13 mouse cellular contexts compared by ENCODE assay signal in the genomic region with DNA sequence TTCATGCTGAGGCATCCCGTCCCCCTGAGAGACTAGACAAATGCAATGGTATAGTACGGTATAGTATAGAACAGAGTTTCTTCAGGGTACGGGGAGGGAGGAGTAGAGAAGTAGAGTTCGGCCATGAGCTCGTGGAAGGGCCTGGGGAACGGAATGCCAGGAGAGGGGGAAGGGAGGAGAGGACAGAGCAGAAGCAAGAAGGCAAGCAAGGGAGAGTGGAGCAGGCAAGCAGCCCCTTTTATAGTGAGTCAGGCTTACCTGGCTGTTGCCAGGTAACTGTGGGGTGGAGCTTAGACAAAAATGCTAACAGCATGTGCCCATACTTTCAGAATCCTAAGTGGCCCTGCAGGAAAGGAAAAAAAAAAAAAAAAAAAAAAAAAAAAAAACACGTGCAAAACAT.
DNase-seq lines count a peak whose midpoint lies in the region; ATAC-seq and TF ChIP-seq lines count a peak whose summit lies in the region.
"Had no signal": no experiment of that assay in that cellular context is flagged by ENCODE, and none has a peak within 500 bp of the region (broad histone marks: within the 10 kb centered on the region; RNA-seq: fewer than 3 reads in every experiment).

No protein-coding gene starts in this region.

- H3K27ac ChIP-seq in hindbrain, embryonic 16.5 days (ENCODE audit: low read depth, low read length) = no peak overlapping the region
- H3K27ac ChIP-seq in hindbrain, embryonic 11.5 days (ENCODE audit: low read depth, low read length) = no peak overlapping the region
- no peak overlapping the region for H3K27ac ChIP-seq in midbrain, postnatal 0 days (ENCODE audit: low read depth, low read length)
- no peak overlapping the region for H3K27ac ChIP-seq in midbrain, embryonic 10.5 days (replicated peaks)
- peak overlapping the region; percentile 76 for H3K27ac ChIP-seq in kidney, embryonic 16.5 days (ENCODE audit: low read length)
- no peak overlapping the region for H3K27ac ChIP-seq in stomach, embryonic 15.5 days
- H3K27ac ChIP-seq: forebrain, embryonic 12.5 days had no signal

- H3K27me3 ChIP-seq in hindbrain, embryonic 16.5 days (replicated peaks; ENCODE audit: control insufficient read depth, insufficient read depth, low read length) = no peaks in the 10 kb centered on the region
- no peaks in the 10 kb centered on the region for H3K27me3 ChIP-seq in hindbrain, embryonic 11.5 days (ENCODE audit: control insufficient read depth, insufficient read depth, low read length)
- H3K27me3 ChIP-seq in midbrain, postnatal 0 days (ENCODE audit: insufficient read depth, low read length) = no peaks in the 10 kb centered on the region
- peaks cover 6% of the 10 kb centered on the region; the same call in 1 of the 2 replicates for H3K27me3 ChIP-seq in midbrain, embryonic 10.5 days (ENCODE audit: low read depth, poor library complexity, severe bottlenecking)
- H3K27me3 ChIP-seq in kidney, embryonic 16.5 days (ENCODE audit: insufficient read depth, low read length) = no peaks in the 10 kb centered on the region
- no peaks in the 10 kb centered on the region for H3K27me3 ChIP-seq in stomach, embryonic 15.5 days (replicated peaks)
- H3K27me3 ChIP-seq: forebrain, embryonic 12.5 days; Patski had no signal

- no peaks in the 10 kb centered on the region for H3K36me3 ChIP-seq in hindbrain, embryonic 16.5 days (ENCODE audit: control insufficient read depth, insufficient read depth, low read length)
- no peaks in the 10 kb centered on the region for H3K36me3 ChIP-seq in hindbrain, embryonic 11.5 days (ENCODE audit: control insufficient read depth, insufficient read depth, low read length)
- H3K36me3 ChIP-seq in midbrain, postnatal 0 days (ENCODE audit: insufficient read depth, low read length) = no peaks in the 10 kb centered on the region
- no peaks in the 10 kb centered on the region for H3K36me3 ChIP-seq in midbrain, embryonic 10.5 days
- H3K36me3 ChIP-seq in kidney, embryonic 16.5 days (ENCODE audit: insufficient read depth, low read length) = no peaks in the 10 kb centered on the region
- H3K36me3 ChIP-seq in stomach, embryonic 15.5 days = no peaks in the 10 kb centered on the region
- H3K36me3 ChIP-seq: forebrain, embryonic 12.5 days had no signal

- H3K4me2 ChIP-seq in hindbrain, embryonic 16.5 days (ENCODE audit: low read length) = no peak overlapping the region; the same call in 1 of the 2 replicates
- no peak overlapping the region for H3K4me2 ChIP-seq in hindbrain, embryonic 11.5 days (replicated peaks; ENCODE audit: low read depth, low read length)
- no peak overlapping the region for H3K4me2 ChIP-seq in midbrain, postnatal 0 days (ENCODE audit: low read depth, low read length, poor library complexity, severe bottlenecking)
- H3K4me2 ChIP-seq in kidney, embryonic 16.5 days (replicated peaks; ENCODE audit: low read depth, low read length) = peak overlapping the region; percentile 44
- H3K4me2 ChIP-seq in stomach, embryonic 15.5 days = no peak overlapping the region

- 63% methylated on average over 6 of the region's 7 CpGs for WGBS in hindbrain, embryonic 16.5 days
- 60% methylated on average over 7 of the region's 7 CpGs for WGBS in hindbrain, embryonic 11.5 days
- 53% methylated on average over 7 of the region's 7 CpGs for WGBS in midbrain, postnatal 0 days
- WGBS in midbrain, embryonic 10.5 days = 62% methylated on average over 7 of the region's 7 CpGs
- 48% methylated on average over 7 of the region's 7 CpGs for WGBS in kidney, embryonic 16.5 days
- 49% methylated on average over 7 of the region's 7 CpGs for WGBS in stomach, embryonic 15.5 days

- H3K9ac ChIP-seq in hindbrain, embryonic 16.5 days (ENCODE audit: low read depth, low read length) = no peak overlapping the region
- H3K9ac ChIP-seq in hindbrain, embryonic 11.5 days (ENCODE audit: low read depth, low read length) = no peak overlapping the region
- no peak overlapping the region for H3K9ac ChIP-seq in midbrain, postnatal 0 days (replicated peaks; ENCODE audit: low read length, poor library complexity, severe bottlenecking)
- H3K9ac ChIP-seq in kidney, embryonic 16.5 days (replicated peaks; ENCODE audit: low read length) = no peak overlapping the region
- H3K9ac ChIP-seq in stomach, embryonic 15.5 days = no peak overlapping the region
- H3K9ac ChIP-seq: forebrain, embryonic 12.5 days had no signal

- H3K9me3 ChIP-seq in hindbrain, embryonic 16.5 days (ENCODE audit: control insufficient read depth, low read length) = no peaks in the 10 kb centered on the region
- H3K9me3 ChIP-seq in hindbrain, embryonic 11.5 days (ENCODE audit: control insufficient read depth, low read length) = no peaks in the 10 kb centered on the region
- H3K9me3 ChIP-seq in midbrain, postnatal 0 days (ENCODE audit: low read length) = no peaks in the 10 kb centered on the region
- no peaks in the 10 kb centered on the region for H3K9me3 ChIP-seq in midbrain, embryonic 10.5 days (replicated peaks)
- H3K9me3 ChIP-seq in kidney, embryonic 16.5 days (ENCODE audit: low read length) = no peaks in the 10 kb centered on the region
- H3K9me3 ChIP-seq in stomach, embryonic 15.5 days = no peaks in the 10 kb centered on the region
- H3K9me3 ChIP-seq: forebrain, embryonic 12.5 days had no signal

- peak; percentile 52; the same call in 1 of the 2 replicates for ATAC-seq in hindbrain, embryonic 16.5 days
- ATAC-seq in hindbrain, embryonic 11.5 days (ENCODE audit: low FRiP score) = no peak
- ATAC-seq in midbrain, postnatal 0 days (ENCODE audit: low FRiP score) = peak; percentile 65
- ATAC-seq in kidney, embryonic 16.5 days (ENCODE audit: low FRiP score, low TSS enrichment) = peak; percentile 49; the same call in 1 of the 2 replicates
- 0 out of 2 replicates have a peak, but pooled peaks have one; percentile 22 for ATAC-seq in stomach, embryonic 15.5 days (ENCODE audit: insufficient read depth, low FRiP score, low read depth)
- no peak for ATAC-seq in activated CD4-positive, CD25-positive, alpha-beta regulatory T cell, adult 4 months

- H3K4me3 ChIP-seq in hindbrain, embryonic 16.5 days (ENCODE audit: low read length) = no peak overlapping the region
- H3K4me3 ChIP-seq in hindbrain, embryonic 11.5 days (ENCODE audit: low read depth, low read length) = no peak overlapping the region
- no peak overlapping the region for H3K4me3 ChIP-seq in midbrain, postnatal 0 days (ENCODE audit: low read depth, low read length)
- H3K4me3 ChIP-seq in midbrain, embryonic 10.5 days = no peak overlapping the region
- no peak overlapping the region for H3K4me3 ChIP-seq in kidney, embryonic 16.5 days (ENCODE audit: low read length)
- H3K4me3 ChIP-seq in stomach, embryonic 15.5 days (replicated peaks) = no peak overlapping the region
- H3K4me3 ChIP-seq: forebrain, embryonic 12.5 days had no signal

- no peak for TF ChIP-seq CTCF in midbrain, postnatal 0 days (IDR thresholded peaks at IDR 0.05)

- peaks cover 7% of the 10 kb centered on the region for H3K4me1 ChIP-seq in hindbrain, embryonic 16.5 days (ENCODE audit: control insufficient read depth, insufficient read depth, low read depth, low read length)
- no peaks in the 10 kb centered on the region; the same call in 1 of the 2 replicates for H3K4me1 ChIP-seq in hindbrain, embryonic 11.5 days (replicated peaks; ENCODE audit: control insufficient read depth, insufficient read depth, low read length)
- H3K4me1 ChIP-seq in midbrain, postnatal 0 days (ENCODE audit: insufficient read depth, low read length) = no peaks in the 10 kb centered on the region
- peaks cover 11% of the 10 kb centered on the region for H3K4me1 ChIP-seq in midbrain, embryonic 10.5 days
- H3K4me1 ChIP-seq in kidney, embryonic 16.5 days (ENCODE audit: insufficient read depth, low read length) = peaks cover 21% of the 10 kb centered on the region
- H3K4me1 ChIP-seq in stomach, embryonic 15.5 days = 0 out of 2 replicates have a peak, but pooled peaks cover 3% of the 10 kb centered on the region

- no peak for DNase-seq in hindbrain, embryonic 11.5 days (ENCODE audit: low spot score)
- no peak for DNase-seq in midbrain, postnatal 0 days (ENCODE audit: low spot score)
- DNase-seq in midbrain, embryonic 10.5 days (ENCODE audit: low spot score) = no peak
- DNase-seq in cerebellum, postnatal 10 days = no peak
- DNase-seq: adrenal gland, adult 8-10 months; gastrocnemius, postnatal 10 days; right cerebral cortex, postnatal 4 days had no signal

Comparison
In these comparisons a context has a peak if more than half of its experiments do, and no peak if none do; other contexts are left out.
1. ATAC-seq: peak in hindbrain, embryonic 16.5 days (single experiment), midbrain, postnatal 0 days (single experiment), kidney, embryonic 16.5 days (single experiment) and stomach, embryonic 15.5 days (single experiment); none in hindbrain, embryonic 11.5 days (single experiment) and activated CD4-positive, CD25-positive, alpha-beta regulatory T cell, adult 4 months (single experiment).